Mouse (Mus musculus) bone marrow macrophage, adult 2 months (primary cell): ENCODE measurements around the gene Zswim8. TPM values are rescaled to one million over a fixed set of nuclear protein-coding genes. Genes with fewer than 3 reads are reported as not detected.

Experiments
- H3K27ac ChIP-seq: 2 replicates; pipeline ENCODE4 v1.5.1; 2012; ENCODE audit warnings: low read depth, low read length; ENCODE audit not compliant: insufficient read depth
- H3K4me1 ChIP-seq: 2 replicates; pipeline ENCODE4 v1.6.1; 2012; ENCODE audit warnings: low read length; ENCODE audit not compliant: control insufficient read depth, insufficient read depth
- H3K4me3 ChIP-seq: 2 replicates; pipeline ENCODE4 v1.5.1; 2012; ENCODE audit warnings: mild to moderate bottlenecking, low read length, moderate library complexity; ENCODE audit not compliant: insufficient read depth
- CTCF ChIP-seq: IDR thresholded peaks from 2 replicates; pipeline ENCODE4 v1.5.1; 2012; ENCODE audit warnings: low read depth, mild to moderate bottlenecking, low read length, moderate library complexity
- POLR2A ChIP-seq: IDR thresholded peaks from 2 replicates; pipeline ENCODE4 v1.6.1; 2012; ENCODE audit warnings: mild to moderate bottlenecking, low read depth, low read length, borderline replicate concordance
- polyA plus RNA-seq: library from polyadenylated mRNA; stranded (reverse); fragments of >200 nt; gene quantifications from 2 replicates; pipeline ENCODE4 v1.2.4, GENCODE M21; 2012; ENCODE audit not compliant: missing spikeins, insufficient read depth, insufficient read length

Zswim8 gene
- polyA plus RNA-seq: 85.9 and 94.2 TPM in 2 replicates

GRCm38 (mm10) chr14:20707201-20708190 is at the start of gene Zswim8:
TSS of gene Zswim8 (plus strand) at chr14:20707552.
- H3K4me1 ChIP-seq: peaks cover 8% of the 10 kb centered on the region
- H3K4me3 ChIP-seq: peak within 1 kb of the TSS; percentile 74
- H3K27ac ChIP-seq: peak within 1 kb of the TSS; percentile 67
- TF ChIP-seq POLR2A: no peak
- TF ChIP-seq CTCF: no peak

GRCm38 (mm10) chr14:20658326-20658725 is 49.0 kb upstream of the Zswim8 start:
- Histone ChIP-seq H3K4me1 (peaks cover 31% of the 10 kb centered on the region), H3K27ac (no peak overlapping the region), H3K4me3 (no peak overlapping the region)
- no peak for TF ChIP-seq POLR2A

GRCm38 (mm10) chr14:20658902-20659301 is 48.5 kb upstream of the Zswim8 start:
- H3K4me1 ChIP-seq: peaks cover 26% of the 10 kb centered on the region
- TF ChIP-seq CTCF (no peak), POLR2A (no peak)
- H3K4me3 ChIP-seq: no peak overlapping the region
- no peak overlapping the region for H3K27ac ChIP-seq

GRCm38 (mm10) chr14:20659687-20660086 is 47.7 kb upstream of the Zswim8 start:
- H3K4me3 ChIP-seq: no peak overlapping the region
- H3K4me1 ChIP-seq: peaks cover 20% of the 10 kb centered on the region
- TF ChIP-seq POLR2A (no peak), CTCF (no peak)
- H3K27ac ChIP-seq: no peak overlapping the region

GRCm38 (mm10) chr14:20660827-20661660 is 46.3 kb upstream of the Zswim8 start:
- TF ChIP-seq CTCF: peak; percentile 43
- TF ChIP-seq POLR2A: no peak
- Histone ChIP-seq H3K27ac (no peak overlapping the region), H3K4me1 (peaks cover 8% of the 10 kb centered on the region), H3K4me3 (peak overlapping the region; percentile 62)

GRCm38 (mm10) chr14:20661661-20662331 is 45.6 kb upstream of the Zswim8 start:
- Histone ChIP-seq H3K4me3 (peak overlapping the region; percentile 62), H3K27ac (no peak overlapping the region), H3K4me1 (peaks cover 4% of the 10 kb centered on the region)
- TF ChIP-seq POLR2A (no peak), CTCF (no peak)

GRCm38 (mm10) chr14:20662740-20663139 is 44.6 kb upstream of the Zswim8 start:
- no peak for TF ChIP-seq POLR2A
- TF ChIP-seq CTCF: no peak
- no peak overlapping the region for H3K27ac ChIP-seq
- no peak overlapping the region for H3K4me3 ChIP-seq
- peaks cover 4% of the 10 kb centered on the region for H3K4me1 ChIP-seq

- TF ChIP-seq CTCF (no peak), POLR2A (no peak)
- H3K27ac ChIP-seq: no peak overlapping the region
- no peak overlapping the region for H3K4me3 ChIP-seq
- H3K4me1 ChIP-seq: peaks cover 4% of the 10 kb centered on the region
Measured at GRCm38 (mm10) chr14:20663601-20664000, 43.8 kb upstream of the Zswim8 start.

GRCm38 (mm10) chr14:20664436-20664835 is 42.9 kb upstream of the Zswim8 start:
- H3K27ac ChIP-seq: no peak overlapping the region
- H3K4me3 ChIP-seq: no peak overlapping the region
- no peak for TF ChIP-seq POLR2A
- no peak for TF ChIP-seq CTCF
- H3K4me1 ChIP-seq: peaks cover 4% of the 10 kb centered on the region
